8 mouse cellular contexts compared by ENCODE assay signal in the genomic region with DNA sequence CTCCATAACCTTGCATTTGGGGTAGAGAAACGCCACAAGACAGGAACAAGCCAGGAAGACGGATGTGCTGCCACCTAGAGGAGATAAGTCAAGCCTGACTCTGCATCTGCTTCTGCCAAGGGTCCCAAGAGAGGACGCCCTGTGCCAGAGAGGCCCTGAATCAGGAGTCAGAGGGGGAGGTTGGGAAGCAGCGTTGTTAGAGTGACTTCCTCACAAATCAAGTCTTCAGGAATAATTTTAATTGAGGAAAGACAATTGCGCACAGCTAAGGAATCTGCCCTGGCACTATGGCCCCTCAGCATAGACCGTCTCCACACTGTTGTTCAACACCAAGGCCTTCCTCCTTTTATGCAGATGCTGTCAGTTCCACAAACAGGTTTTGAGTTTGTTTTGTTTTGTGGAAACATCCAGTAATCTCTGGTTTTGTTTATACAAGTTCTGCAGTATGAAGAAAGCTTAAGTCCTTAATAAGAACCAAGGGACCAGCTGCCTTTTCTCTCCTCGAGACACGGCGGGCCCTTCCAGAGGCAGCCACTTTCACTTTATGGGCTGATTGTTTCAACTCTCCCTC.
A peak's percentile ranks its signal among the peaks of the same experiment; 100 is the strongest.
DNase-seq lines count a peak whose midpoint lies in the region; ATAC-seq lines count a peak whose summit lies in the region.

No protein-coding gene starts in this region.

- no peaks in the 10 kb centered on the region for H3K36me3 ChIP-seq in forebrain, embryonic 11.5 days (ENCODE audit: control insufficient read depth, insufficient read depth, low read length)
- no peaks in the 10 kb centered on the region for H3K36me3 ChIP-seq in forebrain, embryonic 16.5 days (ENCODE audit: control insufficient read depth, insufficient read depth)

- H3K27me3 ChIP-seq in forebrain, embryonic 11.5 days (ENCODE audit: control insufficient read depth, insufficient read depth, low read length), result no peaks in the 10 kb centered on the region
- no peaks in the 10 kb centered on the region for H3K27me3 ChIP-seq in forebrain, embryonic 16.5 days (replicated peaks; ENCODE audit: control insufficient read depth, insufficient read depth, low read length)

- no peak overlapping the region for H3K9ac ChIP-seq in forebrain, embryonic 11.5 days (ENCODE audit: low read length)
- H3K9ac ChIP-seq in forebrain, embryonic 16.5 days (replicated peaks; ENCODE audit: low read depth, low read length), result no peak overlapping the region

- intact Hi-C loops in heart, postnatal 14 days (cut with DNase I), result loop anchor here (5.0 kb wide), 1 partner anchor 380 kb away; no protein-coding TSS in a partner anchor

- DNase-seq in forebrain, embryonic 11.5 days (ENCODE audit: low spot score), result peak; percentile 54
- peak; percentile 63 for DNase-seq in R1 (ENCODE audit: low read depth, low spot score)
- DNase-seq in embryo, embryonic 10.5 days (ENCODE audit: low spot score), result peak; percentile 73
- DNase-seq in heart, postnatal 14 days, result peak; percentile 38 to 62
- peak; percentile 37 to 51 for DNase-seq in layer of hippocampus, postnatal 10 days (ENCODE audit: low spot score in 2 of 2)
- DNase-seq in testis, postnatal 10 days (ENCODE audit: low spot score), result peak; percentile 75

- H3K9me3 ChIP-seq in forebrain, embryonic 11.5 days (ENCODE audit: control insufficient read depth, low read length), result no peaks in the 10 kb centered on the region
- no peaks in the 10 kb centered on the region for H3K9me3 ChIP-seq in forebrain, embryonic 16.5 days (ENCODE audit: control insufficient read depth, low read length)

- H3K4me1 ChIP-seq in forebrain, embryonic 11.5 days (replicated peaks; ENCODE audit: control insufficient read depth, insufficient read depth, low read length), result no peaks in the 10 kb centered on the region
- no peaks in the 10 kb centered on the region for H3K4me1 ChIP-seq in forebrain, embryonic 16.5 days (replicated peaks; ENCODE audit: control insufficient read depth, insufficient read depth, low read length)

- WGBS in forebrain, embryonic 11.5 days, result 54% methylated on average over 9 of the region's 9 CpGs
- 55% methylated on average over 9 of the region's 9 CpGs for WGBS in forebrain, embryonic 16.5 days

- H3K27ac ChIP-seq in forebrain, embryonic 11.5 days (ENCODE audit: low read depth, low read length), result no peak overlapping the region
- H3K27ac ChIP-seq in forebrain, embryonic 16.5 days (ENCODE audit: low read length), result no peak overlapping the region

- H3K4me2 ChIP-seq in forebrain, embryonic 11.5 days (ENCODE audit: low read depth, low read length, severe bottlenecking), result no peak overlapping the region
- H3K4me2 ChIP-seq in forebrain, embryonic 16.5 days (ENCODE audit: low read length), result no peak overlapping the region

- ATAC-seq in forebrain, embryonic 11.5 days (replicated peaks; ENCODE audit: low FRiP score), result peak; percentile 55; the same call in 1 of the 2 replicates
- no peak; the same call in 1 of the 2 replicates for ATAC-seq in forebrain, embryonic 16.5 days
- 0 out of 2 replicates have a peak, but pooled peaks have one; percentile 67 for ATAC-seq in megakaryocyte-erythroid progenitor cell, adult 5-6 weeks (replicated peaks; ENCODE audit: low FRiP score, low TSS enrichment, poor library complexity, severe bottlenecking)

- no peak overlapping the region for H3K4me3 ChIP-seq in forebrain, embryonic 11.5 days (ENCODE audit: low read depth, low read length)
- H3K4me3 ChIP-seq in forebrain, embryonic 16.5 days (replicated peaks; ENCODE audit: low read length), result no peak overlapping the region
